Mouse (Mus musculus) fat pad, adult 2 months (tissue): ENCODE measurements around the gene Dmrtc2.

Source experiments
- DNase-seq: peaks from one replicate; pipeline ENCODE4 v3.0.0-alpha.2; 2011; ENCODE audit warnings: low read depth, low spot score; ENCODE audit errors: extremely low read depth

The Dmrtc2 gene

GRCm38 (mm10) chr7:24901114-24901513 is 31.3 kb downstream of the Dmrtc2 start:
- DNase-seq, result no peak

- DNase-seq, result no peak
These were observed 32.0 kb downstream of the Dmrtc2 start for GRCm38 (mm10) chr7:24901842-24902241.

- no peak for DNase-seq
These were observed 32.4 kb downstream of the Dmrtc2 start for GRCm38 (mm10) chr7:24902264-24902629.

- no peak for DNase-seq
These were observed 33.0 kb downstream of the Dmrtc2 start, which contains the start of gene Arhgef1 for GRCm38 (mm10) chr7:24902630-24903443. Gene Arhgef1 (plus strand): TSS chr7:24902912.

GRCm38 (mm10) chr7:24903444-24903825 is 33.6 kb downstream of the Dmrtc2 start:
- DNase-seq, result no peak

- DNase-seq, result peak; percentile 73
These were observed 34.2 kb downstream of the Dmrtc2 start for GRCm38 (mm10) chr7:24904070-24904483.

- DNase-seq, result no peak
These were observed 35.1 kb downstream of the Dmrtc2 start for GRCm38 (mm10) chr7:24904936-24905335.

- DNase-seq, result no peak
These were observed 36.7 kb downstream of the Dmrtc2 start for GRCm38 (mm10) chr7:24906551-24906950.

GRCm38 (mm10) chr7:24907211-24907748 is 37.4 kb downstream of the Dmrtc2 start:
- no peak for DNase-seq

GRCm38 (mm10) chr7:24912480-24912879 is 42.6 kb downstream of the Dmrtc2 start:
- DNase-seq, result no peak

GRCm38 (mm10) chr7:24918763-24919323 is 49.0 kb downstream of the Dmrtc2 start:
- DNase-seq, result no peak

- DNase-seq, result no peak
These were observed 49.9 kb downstream of the Dmrtc2 start for GRCm38 (mm10) chr7:24919728-24920127.
